Mouse (Mus musculus) gastrocnemius, adult 2 months (tissue): ENCODE results near the gene Snx21. TPM values are rescaled to one million over a fixed set of nuclear protein-coding genes. Genes with fewer than 3 reads are reported as not detected.

Experiments used
- DNase-seq: peaks from one replicate; pipeline ENCODE4 v3.0.0; 2022
- H3K27ac ChIP-seq: fragments of 200-600 bp; 2 replicates; pipeline ENCODE4 v1.8.1; 2022; ENCODE audit warnings: mild to moderate bottlenecking
- H3K4me3 ChIP-seq: fragments of 200-600 bp; 2 replicates; pipeline ENCODE4 v1.8.1; 2022; ENCODE audit warnings: mild to moderate bottlenecking, moderate library complexity
- CTCF ChIP-seq: fragments of 200-600 bp; IDR thresholded peaks from 2 replicates; pipeline ENCODE4 v1.8.1; 2022; ENCODE audit warnings: antibody characterized with exemption, mild to moderate bottlenecking, moderate library complexity
- intact Hi-C: fragments of 180-260 bp; cut with DNase I; formaldehyde crosslinking; loops from one replicate; pipeline ENCODE4 v1.15.1; 2025
- total RNA-seq, 2 experiments: library from RNA; stranded (reverse); gene quantifications; 2 replicates each; pipeline ENCODE4 v1.2.3; 2021

Gene Snx21
- total RNA-seq, 2 experiments from 2014 or later = 20.6 to 25.6 TPM

- no peak for TF ChIP-seq CTCF
- Histone ChIP-seq H3K4me3 (no peak overlapping the region), H3K27ac (no peak overlapping the region)
- DNase-seq = no peak
- intact Hi-C loops = no loop called here
Observed at GRCm38 (mm10) chr2:164758692-164759091, 26.9 kb upstream of the Snx21 start.

GRCm38 (mm10) chr2:164760059-164760833 is 25.4 kb upstream of the Snx21 start:
- DNase-seq = no peak
- no peak overlapping the region for H3K4me3 ChIP-seq
- no peak for TF ChIP-seq CTCF
- H3K27ac ChIP-seq = no peak overlapping the region
- intact Hi-C loops = no loop called here

DNA sequence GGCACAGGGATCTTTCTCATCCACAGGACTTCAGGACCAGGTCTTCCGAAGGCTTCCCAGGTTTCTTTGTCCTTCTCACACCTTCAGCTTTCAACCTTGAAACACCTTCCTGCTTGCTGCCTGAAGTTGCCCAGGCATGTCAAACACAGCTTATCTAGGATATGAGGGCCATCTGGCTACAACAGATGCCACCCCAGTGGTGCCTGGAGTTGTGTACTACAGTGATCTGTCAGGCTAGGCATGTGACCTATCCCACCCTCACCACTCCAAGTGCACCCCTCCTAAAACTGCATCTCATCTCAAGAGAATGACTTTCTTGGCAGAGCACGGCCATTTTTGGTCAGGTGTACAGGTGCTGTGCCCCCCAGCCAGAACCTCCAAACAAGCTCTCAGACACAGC is 24.1 kb upstream of the Snx21 start:
- intact Hi-C loops = no loop called here
- no peak overlapping the region for H3K27ac ChIP-seq
- no peak for DNase-seq
- no peak overlapping the region for H3K4me3 ChIP-seq
- no peak for TF ChIP-seq CTCF

GRCm38 (mm10) chr2:164761971-164762370 is 23.7 kb upstream of the Snx21 start:
- TF ChIP-seq CTCF = no peak
- intact Hi-C loops = no loop called here
- no peak overlapping the region for H3K4me3 ChIP-seq
- H3K27ac ChIP-seq = no peak overlapping the region
- DNase-seq = no peak

GRCm38 (mm10) chr2:164762593-164762992 is 23.0 kb upstream of the Snx21 start:
- intact Hi-C loops = no loop called here
- no peak overlapping the region for H3K27ac ChIP-seq
- TF ChIP-seq CTCF = no peak
- no peak for DNase-seq
- no peak overlapping the region for H3K4me3 ChIP-seq

DNA sequence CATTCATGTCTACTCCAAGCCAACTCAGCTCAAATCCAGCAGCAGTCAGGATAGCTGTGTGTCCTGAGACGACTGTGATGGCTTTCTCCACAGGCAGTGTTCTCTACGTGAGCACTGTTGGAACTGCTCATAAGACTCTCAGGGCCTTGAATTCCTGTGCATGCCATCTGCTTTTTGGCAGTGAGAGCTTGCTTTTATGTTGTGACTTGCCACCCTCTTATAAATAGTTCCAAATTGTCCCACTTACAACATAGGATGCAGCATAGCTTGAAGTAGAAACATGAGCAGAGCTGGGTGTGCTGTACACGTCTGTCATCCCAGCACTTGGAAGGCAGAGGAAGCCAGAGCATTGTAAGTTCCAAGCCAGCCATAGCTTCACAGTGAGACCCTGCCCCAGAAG is 19.8 kb upstream of the Snx21 start:
- Histone ChIP-seq H3K27ac (peak overlapping the region; percentile 62), H3K4me3 (no peak overlapping the region)
- intact Hi-C loops = no loop called here
- TF ChIP-seq CTCF = no peak
- DNase-seq = no peak

DNA sequence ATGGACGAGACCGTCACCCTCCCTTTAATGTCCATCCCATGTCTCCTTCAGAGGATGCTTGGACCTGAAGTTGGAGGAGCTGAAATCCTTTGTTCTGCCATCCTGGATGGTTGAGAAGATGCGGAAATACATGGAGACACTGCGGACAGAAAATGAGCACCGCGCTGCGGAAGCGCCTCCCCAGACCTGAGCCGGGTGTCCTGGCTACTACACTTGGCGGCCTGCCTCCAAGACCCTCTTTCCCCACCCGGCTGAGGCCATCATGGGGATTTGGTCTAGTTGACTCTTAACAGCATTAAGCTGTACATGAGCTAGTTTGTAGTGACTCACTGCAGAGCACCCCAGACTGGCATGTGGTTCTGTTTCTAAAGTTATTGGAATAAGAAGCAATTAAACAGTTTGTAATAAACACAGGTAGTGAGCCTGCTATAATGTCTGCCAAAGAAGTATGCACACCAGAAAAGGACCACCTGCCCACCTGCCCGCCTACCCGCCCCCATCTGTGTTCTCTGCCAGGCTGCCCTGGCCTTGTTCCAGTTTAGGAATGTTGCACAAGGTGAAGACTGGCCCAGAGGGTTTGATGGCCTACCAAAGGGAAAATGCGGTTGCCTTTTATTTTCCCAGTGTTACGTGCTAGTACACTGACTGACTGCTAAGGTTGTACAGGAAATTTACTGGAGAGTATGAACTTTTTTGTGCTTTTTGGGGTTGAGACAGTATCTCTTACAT is 17.6 kb upstream of the Snx21 start:
- H3K27ac ChIP-seq = no peak overlapping the region; the same call in 1 of the 2 replicates
- intact Hi-C loops = no loop called here

GRCm38 (mm10) chr2:164769258-164770037 is 16.2 kb upstream of the Snx21 start, which contains the start of gene Ube2c:
Gene Ube2c, plus strand, starts transcription at chr2:164769898.
- peak; percentile 41 for TF ChIP-seq CTCF
- H3K27ac ChIP-seq = peak within 1 kb of the TSS; percentile 82
- intact Hi-C loops = no loop called here
- DNase-seq = peak; percentile 98
- peak within 1 kb of the TSS; percentile 83 for H3K4me3 ChIP-seq

More for the DNA sequence above, 17.6 kb upstream of the Snx21 start:
- no peak for TF ChIP-seq CTCF
- H3K4me3 ChIP-seq = no peak overlapping the region
- DNase-seq = no peak

GRCm38 (mm10) chr2:164770279-164770678 is 15.3 kb upstream of the Snx21 start:
- no peak for TF ChIP-seq CTCF
- intact Hi-C loops = no loop called here
- Histone ChIP-seq H3K4me3 (peak overlapping the region; percentile 83), H3K27ac (no peak overlapping the region)
- no peak for DNase-seq

DNA sequence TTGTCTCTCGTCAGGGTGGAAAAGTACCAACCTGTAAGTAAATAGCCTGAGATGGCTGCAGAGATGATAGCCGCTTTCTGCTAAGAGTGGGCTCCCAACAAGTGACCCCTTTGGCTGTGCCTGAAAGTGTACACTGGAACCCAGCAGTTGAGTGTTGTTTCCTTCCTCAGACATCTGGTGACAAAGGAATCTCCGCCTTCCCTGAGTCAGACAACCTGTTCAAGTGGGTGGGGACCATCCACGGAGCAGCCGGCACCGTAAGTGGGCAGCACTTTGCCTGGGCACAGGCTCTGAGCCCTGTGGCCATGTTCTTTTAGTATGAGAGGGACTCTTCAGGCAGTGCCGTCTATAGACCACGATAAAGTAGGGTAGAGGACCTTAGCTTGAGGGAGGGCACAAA is 14.5 kb upstream of the Snx21 start:
- intact Hi-C loops = no loop called here
- no peak overlapping the region for H3K27ac ChIP-seq
- no peak for DNase-seq
- no peak for TF ChIP-seq CTCF
- no peak overlapping the region for H3K4me3 ChIP-seq

GRCm38 (mm10) chr2:164773229-164773988 is 12.2 kb upstream of the Snx21 start:
- Histone ChIP-seq H3K27ac (peak overlapping the region; percentile 54), H3K4me3 (no peak overlapping the region)
- intact Hi-C loops = no loop called here
- TF ChIP-seq CTCF = no peak
- DNase-seq = peak; percentile 60

DNA sequence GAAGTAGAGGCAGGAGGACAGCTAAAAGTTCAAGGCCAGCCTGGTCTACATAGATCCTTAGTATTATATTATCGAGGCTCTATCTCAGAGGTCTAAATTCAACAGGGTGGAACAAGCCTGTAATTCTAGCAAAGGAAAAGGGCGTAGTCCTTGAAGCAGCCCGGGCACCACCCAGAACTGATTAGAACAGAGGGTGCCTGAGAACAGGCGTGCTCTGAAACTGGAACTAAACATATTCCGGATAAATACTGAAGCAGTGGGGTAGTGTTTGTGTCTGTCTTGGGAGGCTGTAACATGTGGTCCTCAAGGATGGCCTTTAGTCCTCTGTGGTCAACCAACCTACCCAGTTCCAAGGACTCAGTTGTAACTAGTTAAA is 11.6 kb upstream of the Snx21 start:
- H3K4me3 ChIP-seq = no peak overlapping the region
- intact Hi-C loops = no loop called here
- DNase-seq = no peak
- no peak for TF ChIP-seq CTCF
- peak overlapping the region; percentile 54 for H3K27ac ChIP-seq
